Mouse (Mus musculus) left cerebral cortex, adult 9 months (tissue): ENCODE measurements around the gene Nrarp.
A peak's percentile ranks its signal among the peaks of the same experiment; 100 is the strongest.

ENCODE experiments used
- DNase-seq, 2 experiments: peaks; one replicate each; pipeline ENCODE4 v3.0.0; 2022; ENCODE audit warnings: low spot score in 2 of 2

Gene Nrarp

DNA sequence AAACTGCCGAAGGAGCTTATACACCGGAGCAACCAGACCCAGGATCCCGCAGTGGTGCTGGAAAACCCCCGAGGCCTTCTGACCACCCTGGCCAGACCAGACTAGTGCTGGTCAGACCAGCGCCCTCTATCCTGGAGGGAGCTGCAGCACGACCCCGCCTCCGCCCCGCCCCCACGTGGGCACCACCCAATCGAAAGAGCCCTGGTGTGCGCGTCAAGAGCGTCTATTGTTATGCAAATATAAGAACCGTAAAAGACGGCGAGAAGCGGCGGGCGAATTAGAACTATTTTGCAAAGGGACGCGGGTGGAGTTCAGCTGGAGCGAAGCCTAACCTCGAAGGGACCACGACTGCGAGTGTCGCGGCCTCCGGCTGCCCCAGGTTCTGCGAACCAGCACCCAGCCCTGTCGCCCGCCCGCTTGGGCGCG lies at the start of gene Nrarp:
Nrarp (plus strand) TSS at position 281 of the 426 bp plus-strand sequence.
- peak; percentile 77 to 94 for DNase-seq

DNA sequence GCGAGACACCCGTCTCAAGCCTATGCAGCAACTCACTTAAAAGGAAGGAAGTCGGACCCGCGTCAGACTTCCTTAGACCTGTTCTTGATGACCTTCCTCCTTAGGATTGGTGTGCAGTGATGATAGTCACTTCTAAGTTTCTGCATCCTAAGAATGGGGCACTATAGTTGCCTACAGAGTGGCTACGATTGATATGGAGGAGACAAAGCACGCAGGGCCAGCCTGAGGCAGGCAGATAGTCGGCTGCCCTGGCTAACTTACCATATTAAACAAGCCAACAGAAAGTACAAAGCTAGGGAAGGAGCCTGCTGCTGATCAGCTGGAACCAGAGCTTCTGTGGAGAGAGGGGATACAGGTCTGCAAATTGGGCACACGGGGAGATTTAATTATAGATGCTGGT lies 49.0 kb upstream of the Nrarp start:
- no peak for DNase-seq

- DNase-seq = no peak
Observed at GRCm38 (mm10) chr2:25137832-25138231, 42.7 kb upstream of the Nrarp start.

GRCm38 (mm10) chr2:25141185-25141584 lies 39.4 kb upstream of the Nrarp start:
- no peak for DNase-seq

DNA sequence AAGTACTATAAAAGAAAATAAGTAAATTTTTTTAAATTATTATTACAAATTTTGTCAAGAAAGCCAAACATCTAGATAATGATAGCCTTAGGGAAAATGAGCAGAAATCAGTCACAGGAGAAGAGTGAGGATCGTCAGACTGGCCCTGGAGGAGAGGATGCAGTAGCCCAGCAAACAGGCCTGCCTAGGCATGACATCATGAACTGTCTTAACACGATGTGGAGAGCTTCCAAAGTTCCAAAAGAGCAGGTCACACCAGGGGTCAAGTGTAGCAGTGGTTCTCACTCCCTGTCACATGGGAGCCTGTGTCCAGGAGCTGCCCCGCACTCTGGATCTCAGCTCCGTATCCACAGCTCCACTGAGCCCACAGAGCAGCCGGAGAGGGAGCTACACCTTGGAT lies 38.6 kb upstream of the Nrarp start:
- DNase-seq = no peak

DNA sequence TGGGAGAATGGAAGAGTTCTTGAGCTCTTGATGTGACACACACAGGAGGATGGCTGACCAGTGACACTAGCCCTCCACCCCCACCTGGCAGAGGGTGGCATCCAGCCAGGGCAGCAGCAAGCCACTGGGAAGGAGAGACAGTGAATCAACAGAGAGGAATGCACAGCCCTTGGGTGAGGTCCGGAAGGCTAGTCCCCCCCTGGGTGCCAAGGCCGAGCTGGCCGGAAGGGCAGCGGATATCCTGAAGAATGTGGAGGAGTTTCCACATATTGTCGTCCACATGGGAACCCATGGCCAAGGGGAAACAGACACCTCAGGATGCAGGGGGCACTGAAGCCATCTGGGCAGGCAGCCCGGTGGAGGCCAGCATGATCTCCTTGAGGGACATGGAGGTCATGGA lies 35.2 kb upstream of the Nrarp start:
- no peak for DNase-seq

- no peak for DNase-seq
Observed at GRCm38 (mm10) chr2:25147398-25147797, 33.2 kb upstream of the Nrarp start.

GRCm38 (mm10) chr2:25147892-25148291 lies 32.7 kb upstream of the Nrarp start:
- DNase-seq = no peak

GRCm38 (mm10) chr2:25149643-25150042 lies 30.9 kb upstream of the Nrarp start:
- DNase-seq = no peak

DNA sequence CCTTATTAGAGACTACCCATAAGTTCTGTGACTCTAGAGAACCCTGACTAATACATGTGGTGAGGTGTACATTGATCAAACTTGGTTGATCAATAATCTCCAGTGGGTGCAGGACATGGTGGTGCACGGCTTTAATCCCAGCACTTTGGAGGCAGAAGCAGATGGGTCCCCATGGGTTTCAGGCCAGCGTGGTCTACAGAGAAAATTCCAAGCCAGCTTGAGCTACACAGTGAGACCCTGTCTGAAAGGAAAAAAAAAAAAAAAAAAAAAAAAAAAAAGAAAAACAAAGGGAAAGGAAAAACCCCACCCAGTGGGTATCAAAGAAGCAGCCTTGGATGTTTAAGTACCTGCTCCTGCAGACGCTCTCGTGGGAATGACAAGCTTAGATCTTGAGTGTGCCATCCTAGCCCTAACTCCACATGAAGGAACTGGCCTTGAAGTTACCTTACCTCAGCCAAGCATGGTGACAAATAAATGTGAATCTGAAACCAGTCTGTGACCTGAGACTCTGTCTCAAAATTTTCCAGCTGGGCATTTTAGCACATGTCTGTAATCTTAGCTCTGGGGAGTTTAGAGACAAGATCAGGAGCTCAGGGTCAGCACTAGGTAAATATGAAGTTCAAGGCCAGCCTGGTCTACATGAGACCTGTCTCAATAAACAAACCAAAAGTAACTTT lies 29.1 kb upstream of the Nrarp start:
- DNase-seq = no peak

- DNase-seq = no peak
Observed at GRCm38 (mm10) chr2:25156177-25156576, 24.4 kb upstream of the Nrarp start.

DNA sequence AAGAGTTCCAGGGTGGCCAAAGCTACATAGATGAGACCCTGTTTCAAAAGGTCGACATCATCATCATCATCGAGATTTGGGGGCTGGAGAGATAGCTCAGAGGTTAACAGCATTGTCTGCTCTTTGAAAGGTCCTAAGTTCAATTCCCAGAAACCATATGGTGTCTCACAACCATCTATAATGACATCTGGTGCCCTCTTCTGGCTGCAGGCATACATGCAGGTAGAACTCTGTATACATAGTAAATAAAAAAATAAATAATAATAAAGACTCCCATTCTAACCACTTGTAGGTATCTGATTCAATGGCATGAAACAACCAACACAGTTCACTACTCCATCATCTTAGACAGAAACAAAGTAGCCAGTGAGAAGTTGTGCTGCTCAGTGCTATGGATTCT lies 23.6 kb upstream of the Nrarp start:
- DNase-seq = no peak

DNA sequence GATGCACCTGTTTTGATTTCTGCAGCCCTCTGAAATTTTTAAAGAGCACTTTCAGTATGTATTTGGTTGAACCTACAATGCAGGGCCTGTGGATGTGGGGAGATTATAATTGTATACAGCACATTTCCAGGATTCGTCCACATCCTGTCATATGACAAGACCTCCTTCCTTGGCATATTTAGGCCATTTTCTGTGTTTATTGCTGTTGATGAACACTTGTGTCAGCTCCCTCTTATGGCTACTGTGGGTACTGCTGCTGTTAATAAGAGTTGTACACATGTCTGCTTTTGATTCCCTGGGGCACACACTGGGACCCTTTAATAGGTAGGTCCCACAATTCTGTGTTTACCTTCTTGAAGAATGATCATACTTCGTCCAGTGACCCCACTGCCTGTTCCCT lies 22.9 kb upstream of the Nrarp start:
- DNase-seq = peak in 1 of 2 experiments; percentile 58

- DNase-seq = no peak
Observed at GRCm38 (mm10) chr2:25167481-25167880, 13.1 kb upstream of the Nrarp start.

- DNase-seq = no peak
Observed at GRCm38 (mm10) chr2:25167919-25168664, 12.5 kb upstream of the Nrarp start.

DNA sequence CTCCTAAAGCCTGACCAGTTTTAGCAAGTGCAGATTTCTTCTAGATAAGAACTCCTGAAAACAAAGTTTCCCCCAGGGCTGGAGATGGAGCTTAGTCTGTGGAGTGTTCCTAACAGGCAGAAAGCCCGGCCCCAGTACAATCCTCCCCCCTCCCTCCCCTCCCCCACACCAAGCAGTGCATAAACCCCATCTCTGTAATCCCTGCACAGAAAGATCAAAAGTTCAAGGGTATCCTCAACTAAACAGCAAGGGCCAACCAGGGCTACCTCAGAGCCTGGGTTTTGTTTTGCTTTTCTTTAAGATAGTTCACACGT lies 11.9 kb upstream of the Nrarp start:
- no peak for DNase-seq

- DNase-seq = no peak
Observed at GRCm38 (mm10) chr2:25169778-25170177, 10.8 kb upstream of the Nrarp start.

GRCm38 (mm10) chr2:25170326-25171100 lies 10.0 kb upstream of the Nrarp start:
- DNase-seq = no peak

DNA sequence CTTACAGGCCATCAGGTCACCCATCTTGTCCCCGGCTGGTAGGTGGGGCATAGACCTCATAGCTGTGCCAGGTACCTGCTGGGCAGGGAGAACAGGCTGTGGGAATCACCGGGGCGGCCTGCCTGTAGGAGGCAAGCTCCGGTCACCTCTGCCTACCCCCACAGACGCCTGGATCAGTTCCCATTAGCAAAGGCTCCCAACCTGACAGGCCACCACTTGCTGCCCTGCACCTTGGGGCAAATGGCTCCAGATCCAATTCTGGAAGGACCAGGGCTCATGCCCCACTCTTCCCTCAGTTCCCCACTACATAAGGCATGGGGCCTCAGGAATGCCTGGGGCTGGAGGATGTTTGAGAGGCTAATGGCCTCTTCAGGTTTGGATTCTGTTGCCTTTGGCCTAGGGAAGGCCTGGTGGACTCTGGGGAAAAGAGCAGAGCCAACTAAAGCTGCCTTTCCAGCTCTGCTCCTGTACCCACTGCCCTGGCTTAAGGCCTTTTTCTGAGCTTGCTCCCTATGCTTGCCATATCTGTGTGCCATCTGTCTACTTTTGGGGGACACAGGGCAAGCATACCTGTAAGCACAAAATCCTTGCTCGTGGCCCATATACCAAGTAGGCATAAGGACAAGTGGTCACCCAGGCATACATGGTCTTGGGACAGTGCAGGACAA lies 9.3 kb upstream of the Nrarp start:
- DNase-seq = no peak

GRCm38 (mm10) chr2:25171769-25172153 lies 8.8 kb upstream of the Nrarp start:
- DNase-seq = no peak

DNA sequence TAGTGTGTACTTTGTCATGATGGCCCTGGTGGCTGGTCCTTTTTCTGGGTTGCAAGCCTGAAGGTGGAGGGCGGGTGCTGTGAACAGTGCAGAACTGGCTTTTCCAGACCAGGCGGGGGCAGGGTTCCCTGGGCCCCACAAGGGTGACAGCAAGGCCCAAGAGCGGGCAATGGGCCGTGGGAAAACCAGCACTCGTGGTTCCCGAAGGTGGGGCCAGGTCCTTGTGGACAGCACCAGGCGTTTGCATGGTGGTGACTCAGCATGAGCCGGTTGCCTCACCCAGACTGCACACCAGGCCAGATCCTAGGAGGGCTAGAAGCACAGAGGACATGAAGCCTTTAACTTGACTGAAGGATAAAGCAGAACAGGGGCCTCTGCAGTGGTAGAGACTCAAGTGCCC lies 7.9 kb upstream of the Nrarp start:
- DNase-seq = no peak

GRCm38 (mm10) chr2:25173821-25174220 lies 6.7 kb upstream of the Nrarp start:
- DNase-seq = no peak
